Mouse (Mus musculus) monocyte, adult 5-6 weeks (primary cell): Measurements from ENCODE around the gene Ncaph2. TPM values are rescaled to one million over a fixed set of nuclear protein-coding genes. Genes with fewer than 3 reads are reported as not detected.

ENCODE experiments used
- ATAC-seq: fragments of 153-309, 156-312 bp; replicated peaks from 2 replicates; pipeline ENCODE4 v1.8.0; 2017; ENCODE audit warnings: mild to moderate bottlenecking; ENCODE audit not compliant: low TSS enrichment, insufficient number of reproducible peaks, severe bottlenecking, poor library complexity, low FRiP score
- total RNA-seq: library from RNA; stranded (forward); fragments of 200-1000, 200-491, 200-594 nt; gene quantifications from 3 replicates; pipeline ENCODE4 v1.2.3, GENCODE M21; 2017

Gene Ncaph2
- total RNA-seq, 1 experiment from 2014 or later = 80.6 TPM

DNA sequence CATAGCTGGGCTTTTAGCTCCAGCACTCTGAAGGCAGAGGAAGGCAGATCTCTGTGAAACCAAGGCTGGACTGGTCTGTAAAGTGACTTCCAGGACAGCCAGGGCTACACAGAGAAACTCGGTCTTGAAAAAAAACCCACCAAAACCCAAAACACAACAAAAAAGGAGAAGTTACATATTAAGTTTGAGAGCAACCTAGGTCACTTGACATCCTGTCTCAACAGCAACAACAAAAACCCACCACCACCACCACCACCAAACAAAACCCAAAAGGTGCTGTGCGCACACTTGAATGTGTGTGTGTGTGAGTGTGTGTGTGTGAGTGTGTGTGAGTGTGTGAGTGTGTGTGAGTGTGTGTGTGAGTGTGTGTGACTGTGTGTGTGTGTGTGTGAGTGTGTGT, 15.8 kb upstream of the Ncaph2 start:
- no peak for ATAC-seq

- ATAC-seq = no peak
Observed at GRCm38 (mm10) chr15:89340136-89340535, 15.4 kb upstream of the Ncaph2 start.

DNA sequence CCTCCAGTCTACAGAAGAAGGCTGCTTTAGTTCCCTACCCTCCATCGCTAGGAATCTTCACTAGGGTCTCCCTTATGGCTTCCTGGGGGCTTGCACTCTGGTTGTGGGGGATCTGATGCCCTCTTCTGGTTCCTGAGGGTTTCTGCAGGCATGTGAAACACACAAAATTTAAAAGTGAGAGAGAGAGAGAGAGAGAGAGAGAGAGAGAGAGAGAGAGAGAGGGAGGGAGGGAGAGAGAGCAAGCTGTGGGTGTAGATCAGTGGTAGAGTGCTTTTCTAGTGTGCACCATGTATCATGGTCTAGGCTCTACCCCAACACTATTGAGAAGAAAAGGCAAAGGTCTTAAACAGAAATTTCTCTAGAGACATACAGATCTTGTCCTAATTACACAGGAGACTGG, 13.8 kb upstream of the Ncaph2 start:
- ATAC-seq = no peak

- no peak for ATAC-seq
Observed at GRCm38 (mm10) chr15:89343325-89343724, 12.2 kb upstream of the Ncaph2 start.

DNA sequence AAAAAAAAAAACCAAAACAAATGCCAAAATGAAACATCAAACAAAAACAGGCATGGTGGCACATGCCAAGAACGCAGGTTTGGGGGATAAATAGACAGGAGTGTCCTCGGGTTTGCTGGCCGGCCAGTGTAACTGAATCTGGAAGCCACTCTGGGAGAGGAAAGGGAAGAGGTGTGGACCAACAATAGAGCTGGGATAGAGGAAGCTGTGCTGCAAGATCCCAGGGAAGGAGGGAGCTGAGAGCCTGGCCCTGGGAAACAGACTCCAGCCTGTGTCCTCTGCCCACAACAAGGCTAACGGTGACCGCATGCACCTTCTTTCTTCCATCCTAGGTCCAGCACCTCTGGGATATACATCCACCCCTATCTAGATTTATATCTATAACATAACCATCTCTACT, 5.1 kb upstream of the Ncaph2 start:
- ATAC-seq = no peak

DNA sequence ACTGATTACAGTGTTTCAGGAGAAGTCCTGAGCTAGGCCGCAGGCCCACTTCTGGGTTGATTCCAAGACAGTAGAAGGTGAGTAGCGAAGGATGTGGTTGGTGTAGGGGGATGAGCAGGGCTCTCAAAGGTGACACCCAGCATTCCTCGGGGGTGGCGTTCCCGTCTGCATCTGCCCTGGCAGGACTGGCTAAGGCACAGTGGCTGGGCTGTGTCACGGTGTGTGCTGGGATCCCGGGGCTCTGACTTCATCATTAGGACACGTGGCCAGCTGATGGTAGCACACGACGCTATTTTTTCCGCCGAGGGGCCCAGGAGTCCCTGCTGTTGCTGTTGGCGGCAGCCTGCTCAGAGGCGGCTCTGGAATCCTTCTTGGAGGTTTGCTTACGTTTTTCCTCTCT, 4.2 kb upstream of the Ncaph2 start:
- ATAC-seq = no peak

DNA sequence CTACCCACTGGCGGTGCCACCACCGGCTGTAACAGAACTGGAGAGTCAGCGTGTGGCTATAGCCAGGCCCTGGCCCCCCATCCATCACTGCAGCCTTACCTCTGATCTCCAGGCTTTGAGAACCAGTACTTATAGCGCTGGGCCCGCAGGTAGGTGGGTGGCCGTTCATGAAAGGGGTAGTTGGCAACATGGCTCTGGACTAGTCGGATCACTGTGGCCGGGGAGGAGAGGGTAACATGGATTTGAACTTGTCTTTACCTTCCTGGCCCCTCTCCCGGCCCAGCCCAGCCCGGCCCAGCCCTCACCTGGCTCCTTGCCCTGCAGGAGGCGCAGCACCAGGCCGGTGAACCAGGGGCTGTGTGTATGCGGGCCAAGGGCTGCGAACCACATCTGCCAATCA, 3.5 kb upstream of the Ncaph2 start:
- no peak for ATAC-seq

DNA sequence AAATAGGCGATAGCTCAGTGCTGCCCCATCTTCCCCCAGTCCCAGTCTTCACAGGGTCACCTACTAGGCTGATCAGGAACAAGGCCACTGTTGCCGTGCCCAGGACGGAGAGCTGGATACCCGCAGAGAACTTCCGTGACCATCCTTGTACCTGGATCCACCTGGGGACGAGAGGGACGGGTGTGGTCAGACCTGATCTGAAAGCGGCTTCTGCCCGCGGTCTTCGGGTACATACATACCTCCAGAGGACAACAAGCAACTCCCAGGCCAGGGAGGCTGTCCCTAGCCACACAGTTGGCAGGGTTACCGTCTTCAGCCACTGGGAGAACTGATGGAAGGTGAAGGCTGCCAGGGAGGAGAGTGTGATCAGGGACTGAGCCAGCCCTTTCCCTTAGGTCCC, 2.7 kb upstream of the Ncaph2 start:
- no peak for ATAC-seq

DNA sequence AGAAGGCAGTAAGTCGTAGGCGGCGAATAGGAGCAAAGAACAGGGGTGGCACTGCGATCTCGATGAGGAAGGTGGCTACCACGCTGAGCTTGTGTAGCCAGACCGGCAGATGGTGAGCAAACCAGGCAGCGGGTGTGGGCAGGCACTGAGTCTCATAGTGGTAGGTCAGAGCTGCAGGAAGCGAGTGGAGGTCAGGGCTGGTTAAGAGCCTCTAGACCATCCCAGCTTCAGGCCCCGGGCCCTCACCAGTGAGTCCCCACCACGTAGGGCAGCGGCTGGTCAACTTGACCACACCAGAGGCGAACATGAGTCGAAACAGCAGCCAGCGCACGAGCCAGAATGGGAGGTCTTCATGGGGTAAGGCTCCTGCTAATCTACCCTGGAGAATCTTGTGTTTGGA, 1.7 kb upstream of the Ncaph2 start:
- no peak for ATAC-seq

GRCm38 (mm10) chr15:89354455-89354854, 1.1 kb upstream of the Ncaph2 start:
- ATAC-seq = no peak

- no peak for ATAC-seq
Observed at GRCm38 (mm10) chr15:89356372-89356771, 853 bp downstream of the Ncaph2 start.

GRCm38 (mm10) chr15:89358784-89359183, 3.3 kb downstream of the Ncaph2 start:
- no peak for ATAC-seq

- no peak for ATAC-seq
Observed at GRCm38 (mm10) chr15:89363051-89363450, 7.5 kb downstream of the Ncaph2 start.

- 0 out of 2 replicates have a peak, but pooled peaks have one; percentile 7 for ATAC-seq
Observed at GRCm38 (mm10) chr15:89365141-89365551, 9.6 kb downstream of the Ncaph2 start.

- ATAC-seq = no peak
Observed at GRCm38 (mm10) chr15:89372068-89372467, 16.5 kb downstream of the Ncaph2 start.

DNA sequence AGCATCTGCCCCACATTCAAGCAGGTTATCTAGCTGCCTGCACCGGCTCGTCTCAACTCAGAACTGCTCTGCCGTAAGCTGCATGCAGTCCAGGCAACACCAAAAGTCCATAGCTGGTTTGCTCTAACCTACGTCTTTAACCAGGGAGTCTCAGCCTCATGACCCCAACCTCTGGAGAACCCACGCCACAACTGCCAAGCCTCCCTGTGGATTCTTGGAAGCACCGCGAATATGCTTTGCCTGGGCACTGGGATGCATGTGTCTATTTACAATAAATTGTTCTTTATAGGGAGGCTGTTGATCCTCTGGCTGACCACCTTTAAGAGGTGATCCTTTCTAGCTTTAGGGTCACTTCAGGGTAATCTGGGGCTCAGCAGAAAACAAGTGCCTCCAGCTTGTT, 17.0 kb downstream of the Ncaph2 start:
- ATAC-seq = no peak

DNA sequence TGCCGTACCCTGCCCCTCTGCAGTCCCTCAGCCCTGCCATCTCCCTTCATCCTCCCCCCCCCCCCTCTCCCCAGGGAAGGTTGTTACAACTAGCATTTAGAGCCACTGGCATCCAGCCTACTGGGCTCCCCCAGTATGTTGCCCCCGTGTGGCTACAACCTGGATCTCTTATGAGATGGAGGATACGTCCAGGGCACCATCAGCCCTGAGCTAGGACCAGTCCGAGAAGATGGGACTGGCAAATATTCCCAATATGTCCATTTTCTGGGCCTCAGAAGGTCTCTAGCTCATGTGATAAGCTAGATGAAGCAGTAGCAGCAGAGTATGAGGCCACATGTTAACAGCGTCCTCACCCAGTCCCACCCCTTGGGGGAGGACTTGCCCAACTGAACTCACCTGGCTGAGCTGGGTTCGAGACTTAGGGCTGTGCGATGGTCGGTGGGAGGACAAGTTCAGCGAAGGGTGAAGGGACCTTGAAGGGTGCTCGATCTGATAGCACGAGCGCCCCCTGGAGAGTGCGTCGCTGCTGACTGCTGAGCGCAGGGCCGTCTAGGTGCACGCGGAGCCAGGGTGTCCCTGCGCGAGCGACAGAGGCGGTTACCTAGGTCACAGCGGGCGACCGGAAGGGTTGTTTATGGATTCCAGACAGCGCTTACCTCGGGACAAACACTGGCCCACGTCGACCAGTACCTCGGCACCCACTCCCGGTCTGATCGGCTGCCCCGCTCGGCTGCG, 17.7 kb downstream of the Ncaph2 start:
- peak; percentile 72 for ATAC-seq

GRCm38 (mm10) chr15:89373762-89374248, 18.3 kb downstream of the Ncaph2 start, which contains the start of gene Sco2:
Gene Sco2, minus strand, starts transcription at chr15:89373846.
- ATAC-seq = peak; percentile 42

DNA sequence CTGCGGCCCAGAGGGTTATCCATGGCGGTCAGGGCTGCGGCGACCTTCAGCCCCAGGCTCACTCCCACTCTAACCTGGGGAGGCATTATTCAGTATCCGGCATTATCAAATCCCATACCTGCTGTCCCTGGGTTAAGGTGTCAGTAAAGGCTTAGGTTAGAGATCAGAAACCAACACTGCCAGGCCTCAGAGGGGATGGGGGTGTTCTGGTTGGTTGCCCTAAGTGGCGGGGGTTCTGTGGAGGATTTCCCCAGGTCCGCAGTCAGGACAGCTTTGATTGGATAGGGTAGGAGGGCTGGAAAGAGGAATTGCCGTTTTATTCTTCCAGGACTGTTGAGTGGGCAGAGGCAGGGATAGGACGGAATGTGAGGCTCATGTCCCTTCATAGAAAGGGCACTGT, 18.8 kb downstream of the Ncaph2 start:
- ATAC-seq = no peak

- ATAC-seq = no peak
Observed at GRCm38 (mm10) chr15:89374801-89375534, 19.4 kb downstream of the Ncaph2 start.
